Mouse (Mus musculus) liver, embryonic 11.5 days (tissue): ENCODE results near the gene Pik3c2a. TPM values are rescaled to one million over a fixed set of nuclear protein-coding genes. Genes with fewer than 3 reads are reported as not detected.

Experiments
- ATAC-seq: fragments of 200-750 bp; cut with Nextera tagmentation; replicated peaks from 2 replicates; pipeline ENCODE4 v1.8.0; 2017; ENCODE audit warnings: moderate number of reproducible peaks, mild to moderate bottlenecking, moderate TSS enrichment, moderate library complexity; ENCODE audit not compliant: low FRiP score
- DNase-seq: peaks from one replicate; pipeline ENCODE4 v3.0.0-alpha.2; 2017; ENCODE audit warnings: low spot score
- H3K27ac ChIP-seq: fragments of 300-500 bp; sonication (generic); 2 replicates; pipeline ENCODE4 v1.5.1; 2014; ENCODE audit warnings: mild to moderate bottlenecking, low read depth, low read length, control low read depth
- H3K27me3 ChIP-seq: fragments of 300-500 bp; sonication (generic); replicated peaks from 2 replicates; pipeline ENCODE4 v1.6.1; 2014; ENCODE audit warnings: low read length, mixed read lengths; ENCODE audit not compliant: control insufficient read depth, insufficient read depth
- H3K36me3 ChIP-seq: fragments of 300-500 bp; sonication (generic); 2 replicates; pipeline ENCODE4 v1.6.1; 2014; ENCODE audit warnings: mild to moderate bottlenecking, low read length, moderate library complexity, mixed read lengths; ENCODE audit not compliant: control insufficient read depth, insufficient read depth
- H3K4me1 ChIP-seq: fragments of 300-500 bp; sonication (generic); replicated peaks from 2 replicates; pipeline ENCODE4 v1.6.1; 2014; ENCODE audit warnings: low read length, mixed read lengths; ENCODE audit not compliant: control insufficient read depth, insufficient read depth
- H3K4me2 ChIP-seq: fragments of 300-500 bp; sonication (generic); 2 replicates; pipeline ENCODE4 v1.6.1; 2014; ENCODE audit warnings: mild to moderate bottlenecking, control low read depth, moderate library complexity
- H3K4me3 ChIP-seq: fragments of 300-500 bp; sonication (generic); 2 replicates; pipeline ENCODE4 v1.5.1; 2014; ENCODE audit warnings: low read depth, low read length, control low read depth
- H3K9ac ChIP-seq: fragments of 300-500 bp; sonication (generic); 2 replicates; pipeline ENCODE4 v1.6.1; 2014; ENCODE audit warnings: low read depth, low read length, control low read depth
- H3K9me3 ChIP-seq: fragments of 300-500 bp; sonication (generic); 2 replicates; pipeline ENCODE4 v1.6.1; 2016; ENCODE audit warnings: low read length, inconsistent platforms, mixed read lengths; ENCODE audit not compliant: control insufficient read depth
- WGBS: fragments of 180-500 bp; shearing (Covaris S2); extraction: QIAGEN DNeasy Blood & Tissue Kit; methylation state at CpG from one replicate; pipeline ENCODE4 v1.1.7; 2014; 5-methylcytosine and 5-hydroxymethylcytosine counted together
- polyA plus RNA-seq: library from polyadenylated mRNA; unstranded; fragments of >200 nt; fragmentation: Nextera tagmentation; extraction: Ambion mirVana; gene quantifications from 2 replicates; pipeline ENCODE4 v1.2.1, GENCODE M21; 2014

Pik3c2a gene
- polyA plus RNA-seq, 1 experiment from 2014 or later = 16.8 TPM

DNA sequence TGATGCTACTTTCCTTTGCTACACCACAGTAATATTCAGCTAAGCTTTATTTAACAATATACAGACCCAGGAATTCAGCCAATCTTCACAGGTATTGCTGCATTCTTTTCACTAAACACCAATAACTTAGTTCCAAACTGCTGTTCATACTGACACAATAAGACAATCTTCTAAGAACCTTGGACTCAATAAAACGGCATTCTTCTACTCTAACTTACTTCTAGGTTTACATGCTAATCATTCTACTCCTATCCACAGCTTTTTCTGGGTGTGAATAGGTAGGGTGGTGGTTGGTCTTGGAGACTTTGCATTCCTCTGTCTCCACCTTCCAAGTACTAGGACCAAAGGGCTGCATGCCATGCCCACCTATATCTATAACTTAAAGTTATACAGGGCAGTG is 69.0 kb downstream of the Pik3c2a start:
- Histone ChIP-seq H3K4me3 (no peak overlapping the region), H3K4me2 (no peak overlapping the region), H3K9me3 (no peaks in the 10 kb centered on the region), H3K9ac (no peak overlapping the region), H3K27me3 (no peaks in the 10 kb centered on the region), H3K4me1 (no peaks in the 10 kb centered on the region), H3K27ac (no peak overlapping the region), H3K36me3 (no peaks in the 10 kb centered on the region)
- 89% methylated on average over 1 of the region's 1 CpGs for WGBS
- ATAC-seq = no peak
- no peak for DNase-seq

DNA sequence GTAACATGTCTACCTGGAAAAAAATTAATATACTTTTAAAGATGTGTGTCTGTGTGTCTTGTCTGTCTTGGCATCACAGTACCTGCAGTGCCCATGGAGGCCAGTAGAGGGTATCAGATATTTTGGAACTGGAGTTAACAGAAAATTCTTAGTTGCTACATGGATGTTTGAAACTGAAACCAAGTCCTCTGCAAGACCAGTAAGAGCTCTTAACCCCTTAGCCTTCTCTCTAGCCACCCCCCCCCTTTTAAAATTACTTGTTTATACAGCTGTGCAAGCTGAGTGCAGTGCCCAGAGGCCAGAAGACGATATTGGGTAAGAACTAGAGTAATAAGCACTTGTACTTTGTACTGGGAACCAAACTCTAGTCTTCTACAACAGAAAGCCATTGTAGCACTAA is 107.0 kb downstream of the Pik3c2a start:
- Histone ChIP-seq H3K4me2 (peak overlapping the region; percentile 33), H3K4me1 (peaks cover 2% of the 10 kb centered on the region; the same call in 1 of the 2 replicates), H3K9ac (no peak overlapping the region), H3K27me3 (no peaks in the 10 kb centered on the region), H3K36me3 (peaks cover 15% of the 10 kb centered on the region), H3K9me3 (no peaks in the 10 kb centered on the region), H3K27ac (no peak overlapping the region), H3K4me3 (no peak overlapping the region)
- DNase-seq (no peak), ATAC-seq (no peak)
- 81% methylated on average over 1 of the region's 1 CpGs for WGBS

DNA sequence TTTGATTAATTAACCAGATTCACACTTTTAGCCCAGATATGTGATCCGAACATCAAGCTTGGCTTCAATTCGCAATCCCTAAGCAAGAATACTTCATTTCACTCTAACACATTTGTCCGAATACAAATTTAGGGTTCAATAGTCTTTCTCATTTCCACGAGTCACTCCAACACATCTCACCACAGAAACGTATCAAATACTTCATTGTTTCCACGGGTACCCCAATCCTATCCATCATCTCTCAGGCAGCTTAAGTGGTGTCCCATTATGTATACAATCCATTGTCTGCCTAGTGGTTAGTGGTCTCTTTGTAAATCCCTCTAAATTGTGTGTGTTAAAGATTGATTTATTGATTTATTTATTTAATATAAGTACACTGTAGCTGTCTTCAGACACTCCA is 108.1 kb downstream of the Pik3c2a start:
- peak overlapping the region; percentile 74; the same call in 1 of the 2 replicates for H3K27ac ChIP-seq
- peak overlapping the region; percentile 64 for H3K4me2 ChIP-seq
- 68% methylated on average over 6 of the region's 6 CpGs for WGBS

DNA sequence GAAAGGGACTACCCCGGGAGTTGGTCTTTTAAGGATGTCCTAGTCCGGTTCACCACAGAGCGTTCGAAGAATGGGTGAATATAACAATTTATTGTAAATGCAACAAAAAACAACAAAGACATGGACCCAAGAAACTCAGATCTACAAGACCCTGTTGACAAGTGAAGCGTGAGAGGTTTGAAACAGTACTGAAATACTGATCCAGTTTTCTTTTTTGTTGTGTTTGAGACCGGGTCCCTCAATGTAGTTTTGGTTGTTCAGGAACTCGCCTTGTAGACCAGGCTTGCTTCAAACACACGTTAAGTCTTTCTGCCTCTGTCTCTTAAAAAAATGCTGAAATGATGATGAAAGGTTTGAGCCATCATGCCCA is 108.6 kb downstream of the Pik3c2a start:
- peak overlapping the region; percentile 99 for H3K9ac ChIP-seq
- H3K4me1 ChIP-seq = peaks cover 2% of the 10 kb centered on the region; the same call in 1 of the 2 replicates
- H3K27me3 ChIP-seq = no peaks in the 10 kb centered on the region
- H3K4me2 ChIP-seq = peak overlapping the region; percentile 64
- peak overlapping the region; percentile 90 for H3K4me3 ChIP-seq
- 10% methylated on average over 8 of the region's 8 CpGs for WGBS
- H3K9me3 ChIP-seq = no peaks in the 10 kb centered on the region
- DNase-seq (no peak), ATAC-seq (no peak)
- H3K36me3 ChIP-seq = peaks cover 27% of the 10 kb centered on the region
- H3K27ac ChIP-seq = peak overlapping the region; percentile 74

More for the DNA sequence above, 108.1 kb downstream of the Pik3c2a start:
- no peaks in the 10 kb centered on the region for H3K9me3 ChIP-seq
- peak overlapping the region; percentile 90 for H3K4me3 ChIP-seq
- H3K9ac ChIP-seq = peak overlapping the region; percentile 99
- no peaks in the 10 kb centered on the region for H3K27me3 ChIP-seq
- H3K36me3 ChIP-seq = peaks cover 25% of the 10 kb centered on the region
- DNase-seq = no peak
- peaks cover 2% of the 10 kb centered on the region; the same call in 1 of the 2 replicates for H3K4me1 ChIP-seq
- ATAC-seq = no peak

DNA sequence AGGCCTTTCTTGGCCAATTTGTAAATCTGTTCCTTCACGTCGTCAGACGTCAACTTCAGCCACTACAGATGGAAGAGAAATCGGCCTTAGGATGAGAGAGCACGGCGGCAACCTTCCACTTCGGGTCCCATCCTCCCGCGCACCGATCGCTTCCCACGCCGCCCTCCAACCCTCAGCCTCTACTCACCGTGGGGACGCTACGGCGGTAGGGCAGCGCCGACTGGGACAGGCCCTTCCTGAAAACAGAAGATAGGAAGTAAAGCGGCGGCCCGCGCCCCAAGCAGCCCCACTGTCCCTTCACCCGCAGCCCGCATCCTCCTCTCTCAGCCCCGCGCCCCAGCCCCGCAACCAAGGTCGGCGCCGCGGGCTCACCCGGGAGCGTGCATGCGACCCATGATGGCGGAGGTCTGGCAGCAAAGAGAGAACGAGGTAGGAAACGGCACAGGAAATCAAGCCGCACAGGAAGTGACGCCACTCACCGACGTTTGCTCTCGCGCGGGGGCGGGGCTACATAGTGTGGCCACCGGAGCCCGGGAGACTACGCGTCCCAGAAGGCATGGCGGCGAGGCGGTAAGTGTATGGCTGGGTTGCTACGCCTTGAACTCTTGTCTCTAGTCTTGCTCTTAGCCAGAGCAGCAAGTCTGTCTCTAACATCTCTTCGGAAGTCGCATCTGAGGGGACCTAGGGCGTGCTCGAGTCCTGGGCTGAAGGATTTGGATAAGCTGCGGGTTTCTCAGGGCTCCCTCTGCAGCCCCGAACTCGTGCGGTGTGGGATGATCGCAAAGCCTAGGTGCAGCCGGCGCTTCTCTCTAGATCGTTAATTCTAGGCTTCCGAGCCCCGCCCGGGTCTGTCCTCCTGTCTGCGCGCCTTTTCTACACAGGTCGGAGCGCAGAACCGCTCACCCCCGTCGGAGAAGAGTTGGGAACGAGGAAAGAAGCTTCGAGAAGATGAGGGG is 109.3 kb downstream of the Pik3c2a start, which contains the start of gene Rps13:
Gene Rps13, minus strand, starts transcription at position 483 of the 956 bp plus-strand sequence.
- no peaks in the 10 kb centered on the region for H3K9me3 ChIP-seq
- H3K27me3 ChIP-seq = no peaks in the 10 kb centered on the region
- 0% methylated on average over 78 of the region's 78 CpGs for WGBS
- H3K4me1 ChIP-seq = peaks cover 2% of the 10 kb centered on the region; the same call in 1 of the 2 replicates
- peak within 1 kb of the TSS; percentile 84 for H3K4me2 ChIP-seq
- ATAC-seq (peak; percentile 97), DNase-seq (peak; percentile 95)
- H3K27ac ChIP-seq = peak within 1 kb of the TSS; percentile 74
- peaks cover 25% of the 10 kb centered on the region for H3K36me3 ChIP-seq
- H3K9ac ChIP-seq = peak within 1 kb of the TSS; percentile 99
- peak within 1 kb of the TSS; percentile 90 for H3K4me3 ChIP-seq

DNA sequence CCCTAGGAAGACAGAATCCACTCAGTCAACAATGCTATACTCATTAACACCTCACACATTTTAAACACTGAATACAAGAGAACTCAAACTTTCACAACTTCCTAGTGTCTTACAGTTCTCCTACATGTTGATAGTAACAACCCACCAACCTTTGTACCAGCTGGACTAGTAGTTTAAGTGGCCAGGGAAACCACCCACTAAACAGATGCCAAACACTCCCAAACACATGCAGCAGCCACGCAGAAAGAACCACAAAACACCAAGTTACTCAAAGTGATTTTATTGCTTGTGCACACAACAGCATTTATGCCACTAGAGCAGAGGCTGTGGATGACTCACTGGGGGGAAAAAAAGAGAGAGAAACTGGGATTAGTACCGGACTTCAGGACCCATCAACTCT is 112.0 kb downstream of the Pik3c2a start:
- peaks cover 27% of the 10 kb centered on the region for H3K36me3 ChIP-seq
- no peak for DNase-seq
- peak overlapping the region; percentile 84; the same call in 1 of the 2 replicates for H3K4me2 ChIP-seq
- WGBS = 87% methylated on average over 2 of the region's 2 CpGs
- H3K4me3 ChIP-seq = no peak overlapping the region
- peaks cover 2% of the 10 kb centered on the region; the same call in 1 of the 2 replicates for H3K4me1 ChIP-seq
- no peaks in the 10 kb centered on the region for H3K9me3 ChIP-seq
- H3K27ac ChIP-seq = 0 out of 2 replicates have a peak overlapping the region, but pooled peaks have one; percentile 19
- H3K27me3 ChIP-seq = no peaks in the 10 kb centered on the region
- no peak overlapping the region for H3K9ac ChIP-seq
- no peak for ATAC-seq

- no peak for ATAC-seq
- DNase-seq = no peak
- H3K4me2 ChIP-seq = no peak overlapping the region
- peaks cover 2% of the 10 kb centered on the region; the same call in 1 of the 2 replicates for H3K4me1 ChIP-seq
- H3K9me3 ChIP-seq = no peaks in the 10 kb centered on the region
- WGBS = 88% methylated on average over 4 of the region's 4 CpGs
- no peak overlapping the region for H3K4me3 ChIP-seq
- no peaks in the 10 kb centered on the region for H3K27me3 ChIP-seq
- no peak overlapping the region for H3K9ac ChIP-seq
- no peak overlapping the region for H3K27ac ChIP-seq
- H3K36me3 ChIP-seq = peaks cover 27% of the 10 kb centered on the region
These were observed 113.4 kb downstream of the Pik3c2a start for GRCm38 (mm10) chr7:116329858-116330257.

DNA sequence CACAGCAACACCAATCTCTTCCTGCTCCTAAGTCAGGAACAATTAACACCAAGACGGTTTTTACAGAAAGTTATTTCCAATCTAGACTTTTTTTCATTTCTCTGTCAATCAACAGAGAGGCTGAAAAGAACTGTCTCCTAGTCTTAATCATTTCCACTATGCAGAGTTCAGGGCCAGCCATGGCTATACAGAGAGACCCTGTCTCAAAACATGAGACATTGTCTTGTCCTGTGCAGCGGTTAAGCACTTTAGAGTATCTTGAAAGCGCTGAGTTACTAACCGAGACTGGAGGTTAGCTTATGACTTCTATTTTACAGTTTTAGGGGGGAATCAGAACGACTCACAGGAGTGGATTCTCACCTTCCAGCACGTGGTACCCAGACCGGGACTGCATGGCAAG is 114.5 kb downstream of the Pik3c2a start:
- H3K36me3 ChIP-seq = peaks cover 27% of the 10 kb centered on the region
- no peak overlapping the region for H3K4me2 ChIP-seq
- H3K27me3 ChIP-seq = no peaks in the 10 kb centered on the region
- 70% methylated on average over 7 of the region's 7 CpGs for WGBS
- peaks cover 2% of the 10 kb centered on the region; the same call in 1 of the 2 replicates for H3K4me1 ChIP-seq
- H3K4me3 ChIP-seq = no peak overlapping the region
- H3K9ac ChIP-seq = no peak overlapping the region
- no peak overlapping the region for H3K27ac ChIP-seq
- DNase-seq = no peak
- no peak for ATAC-seq
- H3K9me3 ChIP-seq = no peaks in the 10 kb centered on the region
